Comparison of ENCODE assay signal across 1 mouse cellular context in the genomic region with DNA sequence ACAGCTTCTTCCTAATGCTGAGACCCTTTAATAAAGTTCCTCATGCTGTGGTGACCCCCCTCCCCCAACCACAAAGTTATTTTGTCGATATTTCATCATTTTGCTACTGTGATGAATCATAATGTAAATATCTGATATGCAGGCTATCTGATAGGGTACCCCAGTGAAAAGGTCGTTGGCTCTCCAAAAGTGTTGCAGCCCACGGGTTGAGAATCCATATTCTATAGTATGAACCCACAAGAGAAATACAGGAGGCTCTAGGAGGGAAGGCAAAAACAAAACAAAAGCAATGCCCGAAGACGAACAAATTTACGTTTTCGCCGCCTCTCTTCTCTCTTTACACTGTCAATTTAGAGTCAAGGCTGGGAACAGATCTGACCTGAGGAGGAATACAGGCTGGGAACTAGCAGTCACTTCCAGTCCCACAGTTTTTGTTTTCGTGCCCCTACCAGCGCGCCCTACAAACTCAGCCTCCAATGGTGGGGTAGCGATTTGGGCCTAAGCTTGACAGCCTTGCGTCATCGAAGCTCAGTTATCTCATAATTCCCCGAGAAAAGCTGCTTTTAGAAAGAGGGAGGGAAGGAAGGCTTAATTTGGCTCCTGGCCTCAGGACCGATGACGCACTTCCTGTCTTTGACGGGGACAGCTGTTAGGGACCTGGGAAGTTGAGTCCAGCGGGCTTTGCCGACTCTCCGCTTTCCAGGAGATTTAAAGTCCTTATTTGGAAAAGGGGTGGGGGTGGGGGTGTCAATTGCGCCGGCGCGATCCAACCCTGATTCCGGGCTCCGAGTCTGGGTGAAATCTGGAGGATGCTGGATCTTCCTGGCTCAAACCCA.
TF ChIP-seq lines count a peak whose summit lies in the region.

No protein-coding gene starts in this region.

TF ChIP-seq in C2C12, 6 proteins besides CTCF, POLR2A, EP300 and RAD21:
- no peak for TF ChIP-seq CEBPB (IDR thresholded peaks at IDR 0.05; ENCODE audit: low read depth)
- TF ChIP-seq MYOD1 (IDR thresholded peaks at IDR 0.05; ENCODE audit: control insufficient read depth, insufficient read length, low read depth), result peak; percentile 25
